Mouse (Mus musculus): ENCODE results near the gene Ube2k. TPM values are rescaled to one million over a fixed set of nuclear protein-coding genes. Genes with fewer than 3 reads are reported as not detected.

Ube2k gene
- polyA plus RNA-seq, 1 experiment, result 188 TPM

DNA sequence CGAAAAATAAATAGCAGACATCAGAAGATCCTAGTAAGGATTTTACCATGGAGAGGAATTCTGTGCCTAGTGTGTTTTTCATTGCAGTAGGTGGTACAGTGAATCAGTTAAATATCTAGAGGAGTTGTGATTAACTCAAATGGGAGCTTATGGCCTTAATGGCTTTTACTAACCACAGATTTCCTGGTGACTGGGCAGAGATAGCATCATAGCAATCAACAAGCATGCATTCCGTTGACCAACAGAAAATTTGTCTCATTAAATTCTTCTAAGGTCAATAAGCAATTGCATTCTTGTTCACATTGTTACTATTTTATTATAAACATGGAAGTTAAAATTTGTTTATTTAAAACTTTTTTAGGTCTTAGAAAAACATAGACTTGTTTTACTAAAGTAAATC is 28.5 kb downstream of the Ube2k start:
- no peak overlapping the region for H3K4me3 ChIP-seq (ENCODE audit: insufficient read depth, low read depth, low read length)
- no peak overlapping the region for H3K27ac ChIP-seq (replicated peaks; ENCODE audit: low read depth, low read length)
- H3K4me1 ChIP-seq (ENCODE audit: control insufficient read depth, insufficient read depth, insufficient read length, low read length), result no peaks in the 10 kb centered on the region

- H3K27ac ChIP-seq (replicated peaks; ENCODE audit: low read depth, low read length), result peak overlapping the region; percentile 68
Observed at GRCm38 (mm10) chr5:65574876-65575275, 37.8 kb downstream of the Ube2k start.

DNA sequence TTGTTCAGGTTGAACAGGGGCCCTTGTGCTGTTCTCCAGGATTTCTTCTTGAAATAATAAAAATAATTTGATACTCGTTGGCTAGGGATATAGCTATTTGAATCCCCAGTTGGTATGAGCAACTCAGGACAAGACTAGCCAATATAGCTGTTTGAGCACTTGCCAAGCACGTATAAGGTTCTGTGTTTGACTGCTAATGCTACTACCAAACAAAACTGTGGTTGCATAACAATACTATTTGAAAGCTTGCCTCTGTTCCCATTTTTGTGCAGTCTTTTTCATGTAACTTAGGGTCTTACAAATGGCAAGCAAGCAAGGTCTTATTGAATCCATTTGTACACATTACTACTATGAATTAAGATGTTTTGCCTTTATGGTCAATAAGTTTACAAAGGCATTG is 38.9 kb downstream of the Ube2k start:
- Histone ChIP-seq H3K4me3 (ENCODE audit: insufficient read depth, low read depth, low read length) (no peak overlapping the region), H3K27ac (replicated peaks; ENCODE audit: low read depth, low read length) (0 out of 2 replicates have a peak overlapping the region, but pooled peaks have one; percentile 33), H3K4me1 (ENCODE audit: control insufficient read depth, insufficient read depth, insufficient read length, low read length) (peaks cover 2% of the 10 kb centered on the region)

More at GRCm38 (mm10) chr5:65574876-65575275, 37.8 kb downstream of the Ube2k start:
- Histone ChIP-seq H3K4me3 (ENCODE audit: insufficient read depth, low read depth, low read length) (no peak overlapping the region), H3K4me1 (ENCODE audit: control insufficient read depth, insufficient read depth, insufficient read length, low read length) (peaks cover 2% of the 10 kb centered on the region)

GRCm38 (mm10) chr5:65578545-65578944 is 41.5 kb downstream of the Ube2k start:
- no peak overlapping the region for H3K4me3 ChIP-seq (ENCODE audit: insufficient read depth, low read depth, low read length)
- no peak overlapping the region for H3K27ac ChIP-seq (replicated peaks; ENCODE audit: low read depth, low read length)
- peaks cover 2% of the 10 kb centered on the region for H3K4me1 ChIP-seq (ENCODE audit: control insufficient read depth, insufficient read depth, insufficient read length, low read length)

DNA sequence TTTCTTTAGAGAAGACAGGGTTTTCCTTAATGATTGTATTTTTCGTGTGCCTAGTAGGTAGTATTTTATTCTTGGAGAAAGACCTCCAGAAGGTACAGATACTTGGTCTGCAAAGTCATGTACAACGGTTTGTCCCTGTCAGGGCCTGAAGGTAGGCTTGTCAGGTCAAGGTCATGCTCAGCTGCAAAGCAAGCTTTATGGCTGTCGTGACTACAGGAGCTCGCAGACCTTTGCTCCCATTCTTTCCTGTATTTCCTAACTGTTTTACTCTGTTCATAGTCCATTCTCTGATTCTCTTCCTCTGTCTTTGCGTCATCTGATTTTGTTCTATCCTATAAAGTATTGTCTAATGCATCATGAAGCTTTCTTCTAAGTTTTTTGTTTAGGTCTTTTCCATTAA is 49.3 kb downstream of the Ube2k start:
- no peaks in the 10 kb centered on the region for H3K4me1 ChIP-seq (ENCODE audit: control insufficient read depth, insufficient read depth, insufficient read length, low read length)
- no peak overlapping the region for H3K27ac ChIP-seq (replicated peaks; ENCODE audit: low read depth, low read length)
- no peak overlapping the region for H3K4me3 ChIP-seq (ENCODE audit: insufficient read depth, low read depth, low read length)

- H3K27ac ChIP-seq (replicated peaks; ENCODE audit: low read depth, low read length), result no peak overlapping the region
- H3K4me1 ChIP-seq (ENCODE audit: control insufficient read depth, insufficient read depth, insufficient read length, low read length), result no peaks in the 10 kb centered on the region
- H3K4me3 ChIP-seq (ENCODE audit: insufficient read depth, low read depth, low read length), result no peak overlapping the region
Observed at GRCm38 (mm10) chr5:65590199-65590598, 53.2 kb downstream of the Ube2k start.

GRCm38 (mm10) chr5:65592421-65592820 is 55.4 kb downstream of the Ube2k start:
- Histone ChIP-seq H3K4me1 (ENCODE audit: control insufficient read depth, insufficient read depth, insufficient read length, low read length) (no peaks in the 10 kb centered on the region), H3K27ac (replicated peaks; ENCODE audit: low read depth, low read length) (no peak overlapping the region), H3K4me3 (ENCODE audit: insufficient read depth, low read depth, low read length) (no peak overlapping the region)

GRCm38 (mm10) chr5:65599681-65600080 is 62.6 kb downstream of the Ube2k start:
- no peaks in the 10 kb centered on the region for H3K4me1 ChIP-seq (ENCODE audit: control insufficient read depth, insufficient read depth, insufficient read length, low read length)
- no peak overlapping the region for H3K27ac ChIP-seq (replicated peaks; ENCODE audit: low read depth, low read length)
- no peak overlapping the region for H3K4me3 ChIP-seq (ENCODE audit: insufficient read depth, low read depth, low read length)

GRCm38 (mm10) chr5:65606820-65607219 is 69.8 kb downstream of the Ube2k start:
- H3K4me1 ChIP-seq (ENCODE audit: control insufficient read depth, insufficient read depth, insufficient read length, low read length), result no peaks in the 10 kb centered on the region
- H3K4me3 ChIP-seq (ENCODE audit: insufficient read depth, low read depth, low read length), result no peak overlapping the region
- no peak overlapping the region for H3K27ac ChIP-seq (replicated peaks; ENCODE audit: low read depth, low read length)

DNA sequence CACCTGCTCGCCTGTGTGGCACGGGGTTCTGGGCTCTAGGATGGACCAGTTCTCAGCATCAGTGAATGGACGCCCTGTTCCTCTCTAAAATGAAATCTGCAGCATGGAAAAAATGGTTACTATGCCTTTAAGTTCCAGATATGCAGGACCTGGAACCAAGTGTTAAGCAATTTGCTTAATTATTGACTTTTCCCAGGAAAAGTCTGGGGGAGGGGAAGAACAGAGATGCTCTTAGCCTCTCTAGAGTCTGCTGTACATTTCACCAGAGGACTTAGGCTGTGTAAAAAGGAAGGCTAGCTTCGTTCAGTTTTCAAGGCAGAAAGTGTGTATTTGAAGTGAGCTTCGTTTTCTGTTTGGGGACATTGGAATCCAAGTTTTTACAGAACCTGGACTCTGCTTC is 72.7 kb downstream of the Ube2k start:
- Histone ChIP-seq H3K27ac (replicated peaks; ENCODE audit: low read depth, low read length) (no peak overlapping the region), H3K4me3 (ENCODE audit: insufficient read depth, low read depth, low read length) (no peak overlapping the region), H3K4me1 (ENCODE audit: control insufficient read depth, insufficient read depth, insufficient read length, low read length) (no peaks in the 10 kb centered on the region)

GRCm38 (mm10) chr5:65610541-65610940 is 73.5 kb downstream of the Ube2k start:
- Histone ChIP-seq H3K27ac (replicated peaks; ENCODE audit: low read depth, low read length) (no peak overlapping the region), H3K4me1 (ENCODE audit: control insufficient read depth, insufficient read depth, insufficient read length, low read length) (no peaks in the 10 kb centered on the region), H3K4me3 (ENCODE audit: insufficient read depth, low read depth, low read length) (no peak overlapping the region)

GRCm38 (mm10) chr5:65613152-65613924 is 76.3 kb downstream of the Ube2k start:
- Histone ChIP-seq H3K4me3 (ENCODE audit: insufficient read depth, low read depth, low read length) (no peak overlapping the region), H3K27ac (replicated peaks; ENCODE audit: low read depth, low read length) (no peak overlapping the region), H3K4me1 (ENCODE audit: control insufficient read depth, insufficient read depth, insufficient read length, low read length) (no peaks in the 10 kb centered on the region)

GRCm38 (mm10) chr5:65624340-65624739 is 87.3 kb downstream of the Ube2k start:
- no peaks in the 10 kb centered on the region for H3K4me1 ChIP-seq (ENCODE audit: control insufficient read depth, insufficient read depth, insufficient read length, low read length)
- no peak overlapping the region for H3K27ac ChIP-seq (replicated peaks; ENCODE audit: low read depth, low read length)
- no peak overlapping the region for H3K4me3 ChIP-seq (ENCODE audit: insufficient read depth, low read depth, low read length)

DNA sequence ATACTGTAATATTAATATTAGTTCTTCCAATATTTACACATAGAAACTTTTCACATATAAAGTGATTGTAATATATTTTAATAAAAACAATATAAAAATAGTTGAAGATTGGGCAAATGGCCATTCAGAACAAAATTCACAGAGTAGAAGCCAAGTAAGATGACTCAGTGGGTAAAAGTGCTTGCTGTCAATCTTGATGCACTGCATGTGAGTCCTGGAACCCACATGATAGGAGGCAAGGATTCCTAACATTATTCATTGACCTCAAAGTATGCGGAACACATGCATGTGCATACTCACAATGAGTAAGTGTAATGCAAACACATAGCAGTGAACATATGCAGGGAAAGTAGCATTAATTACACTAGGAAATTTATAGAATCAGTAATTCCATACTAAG is 101.9 kb downstream of the Ube2k start:
- H3K4me1 ChIP-seq (ENCODE audit: control insufficient read depth, insufficient read depth, insufficient read length, low read length), result no peaks in the 10 kb centered on the region
- H3K4me3 ChIP-seq (ENCODE audit: insufficient read depth, low read depth, low read length), result no peak overlapping the region
- no peak overlapping the region for H3K27ac ChIP-seq (replicated peaks; ENCODE audit: low read depth, low read length)

All from brown adipose tissue, adult 24 weeks (tissue).